Mouse (Mus musculus) G1E (cell line): ENCODE measurements around the gene Usp9x. TPM values are rescaled to one million over a fixed set of nuclear protein-coding genes. Genes with fewer than 3 reads are reported as not detected.

Experiments
- ATAC-seq: 2 replicates; pipeline ENCODE4 v1.8.0; 2016; ENCODE audit warnings: mild to moderate bottlenecking; ENCODE audit not compliant: insufficient number of reproducible peaks, poor library complexity, low FRiP score, severe bottlenecking; ENCODE audit errors: extremely low read depth
- DNase-seq: peaks from one replicate; pipeline ENCODE4 v3.0.0; 2012; ENCODE audit warnings: low spot score
- H3K27me3 ChIP-seq: 2 replicates; pipeline ENCODE4 v1.6.1; 2012; ENCODE audit warnings: mild to moderate bottlenecking, low read length, inconsistent platforms; ENCODE audit not compliant: insufficient read depth
- H3K36me3 ChIP-seq: replicated peaks from 2 replicates; pipeline ENCODE3; 2012; ENCODE audit warnings: mild to moderate bottlenecking, inconsistent platforms
- H3K4me1 ChIP-seq: 2 replicates; pipeline ENCODE4 v1.6.1; 2012; ENCODE audit warnings: low read depth, low read length, inconsistent platforms, mixed read lengths; ENCODE audit not compliant: insufficient read depth
- H3K4me3 ChIP-seq: 2 replicates; pipeline ENCODE4 v1.5.1; 2012; ENCODE audit warnings: low read depth, mild to moderate bottlenecking, inconsistent platforms, low read length, moderate library complexity, mixed read lengths
- H3K9me3 ChIP-seq: replicated peaks from 2 replicates; pipeline ENCODE4 v1.6.1; 2012; ENCODE audit warnings: inconsistent platforms
- CTCF ChIP-seq: IDR thresholded peaks from 2 replicates; pipeline ENCODE4 v1.5.1; 2012; ENCODE audit warnings: low read depth, low read length, inconsistent platforms, mixed read lengths
- GATA1 ChIP-seq: IDR thresholded peaks from 2 replicates; pipeline ENCODE4 v1.6.1; 2012; ENCODE audit warnings: borderline replicate concordance, low read length, inconsistent platforms, mixed read lengths
- GATA2 ChIP-seq: IDR thresholded peaks from 2 replicates; pipeline ENCODE4 v1.6.1; 2012; ENCODE audit warnings: low read depth, low read length, inconsistent platforms, borderline replicate concordance
- POLR2AphosphoS5 ChIP-seq: IDR thresholded peaks from 2 replicates; pipeline ENCODE4 v1.6.1; 2012; ENCODE audit warnings: low read depth, low read length, inconsistent platforms; ENCODE audit not compliant: insufficient replicate concordance
- TAL1 ChIP-seq: conservative IDR thresholded peaks from 2 replicates; pipeline ENCODE4 v1.6.1; 2012; ENCODE audit warnings: low read depth, low read length, inconsistent platforms, mixed read lengths
- polyA plus RNA-seq: library from polyadenylated mRNA; stranded (reverse); fragments of >175 nt; gene quantifications from 2 replicates; pipeline ENCODE4 v1.2.3, GENCODE M21; 2012
- total RNA-seq, 2 experiments: library from RNA; stranded (forward) in 1 of 2; stranded (reverse) in 1 of 2; fragments of 200-1000 nt in 1 of 2; fragments of >200 nt in 1 of 2; fragmentation: Nextera tagmentation in 1 of 2; gene quantifications; 2 replicates each; pipeline ENCODE4 v1.2.3; 2014 to 2017

The Usp9x gene
- total and polyA plus RNA-seq, 3 experiments, result 6.1 to 286 (median 173) TPM

- Histone ChIP-seq H3K4me1 (peaks cover 3% of the 10 kb centered on the region; the same call in 1 of the 2 replicates), H3K27me3 (no peaks in the 10 kb centered on the region), H3K4me3 (peak overlapping the region; percentile 82), H3K9me3 (no peaks in the 10 kb centered on the region), H3K36me3 (peaks cover 2% of the 10 kb centered on the region)
- peak; percentile 39 for DNase-seq
- no peak; the same call in 1 of the 2 replicates for TF ChIP-seq TAL1
- TF ChIP-seq GATA1, result no peak
- no peak for TF ChIP-seq GATA2
- TF ChIP-seq CTCF, result no peak
- no peak for TF ChIP-seq POLR2AphosphoS5
- ATAC-seq, result peak; percentile 57
Observed at GRCm38 (mm10) chrX:13070573-13071240, 591 bp upstream of the Usp9x start.

DNA sequence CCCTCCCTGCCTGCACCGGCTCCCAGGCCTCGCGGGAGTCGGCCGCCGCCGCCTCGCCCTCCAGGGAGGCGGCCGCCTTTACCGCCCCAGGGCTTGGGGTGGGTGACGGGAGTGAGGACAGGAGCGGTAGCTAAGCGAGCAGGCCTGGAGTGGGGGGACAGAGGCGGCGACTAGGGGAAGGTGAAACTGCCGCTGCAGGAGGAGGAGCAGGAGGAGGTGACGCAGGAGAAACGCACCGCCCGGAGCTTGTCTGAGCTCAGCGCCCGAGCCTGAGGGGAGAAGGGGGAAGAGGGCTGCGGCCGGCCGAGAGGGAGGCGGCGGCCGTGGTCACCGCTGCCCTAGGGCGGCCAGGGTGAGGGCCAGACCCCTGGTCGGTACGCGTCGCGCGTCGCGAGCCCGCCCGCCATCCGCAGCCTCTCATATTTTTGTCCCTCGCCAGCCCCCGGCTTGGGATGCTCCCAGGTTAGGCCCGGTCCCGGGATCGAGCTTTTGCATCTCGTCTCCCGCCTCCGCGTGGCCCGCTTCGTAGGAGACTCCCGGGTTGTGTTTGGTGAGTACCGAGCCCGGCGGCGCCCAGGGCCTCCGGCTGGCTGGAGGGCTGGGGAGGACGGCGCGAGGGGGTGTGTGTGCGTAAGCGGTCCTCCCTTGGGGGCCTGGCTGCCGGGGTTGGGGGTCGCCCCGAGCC lies 620 bp downstream of the Usp9x start:
- DNase-seq (peak; percentile 33), ATAC-seq (peak; percentile 38)
- TF ChIP-seq GATA2, result no peak
- TF ChIP-seq TAL1, result no peak
- TF ChIP-seq CTCF, result no peak
- no peak for TF ChIP-seq POLR2AphosphoS5
- TF ChIP-seq GATA1, result no peak
- Histone ChIP-seq H3K4me1 (peaks cover 3% of the 10 kb centered on the region; the same call in 1 of the 2 replicates), H3K27me3 (no peaks in the 10 kb centered on the region), H3K4me3 (peak overlapping the region; percentile 82), H3K9me3 (no peaks in the 10 kb centered on the region), H3K36me3 (peaks cover 4% of the 10 kb centered on the region)

- peaks cover 5% of the 10 kb centered on the region for H3K36me3 ChIP-seq
- peaks cover 3% of the 10 kb centered on the region; the same call in 1 of the 2 replicates for H3K4me1 ChIP-seq
- no peaks in the 10 kb centered on the region for H3K9me3 ChIP-seq
- DNase-seq (peak; percentile 15), ATAC-seq (no peak)
- peak overlapping the region; percentile 82 for H3K4me3 ChIP-seq
- TF ChIP-seq POLR2AphosphoS5, result no peak
- TF ChIP-seq GATA1, result no peak
- TF ChIP-seq CTCF, result no peak
- no peak for TF ChIP-seq TAL1
- TF ChIP-seq GATA2, result no peak
- H3K27me3 ChIP-seq, result no peaks in the 10 kb centered on the region
Observed at GRCm38 (mm10) chrX:13072461-13072982, 1.2 kb downstream of the Usp9x start.

DNA sequence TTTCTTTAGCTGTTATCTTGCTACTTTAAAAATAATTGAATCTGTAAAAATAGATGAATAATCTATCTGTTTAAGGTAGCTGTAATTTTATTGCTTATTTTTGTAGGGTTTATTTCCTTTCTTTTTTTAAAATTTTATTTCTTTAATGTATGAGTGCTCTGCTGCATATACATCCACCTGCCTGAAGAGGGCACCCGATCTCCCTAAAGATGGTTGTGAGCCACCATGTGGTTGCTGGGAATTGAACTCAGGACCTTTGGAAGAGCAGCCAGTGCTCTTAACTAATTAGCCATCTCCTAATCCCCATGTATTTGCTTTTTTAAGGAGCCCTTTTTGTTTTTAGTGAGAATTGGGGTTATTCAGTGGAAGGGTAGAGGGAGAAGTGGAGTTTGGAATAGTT lies 14.3 kb downstream of the Usp9x start:
- H3K4me3 ChIP-seq, result no peak overlapping the region
- DNase-seq (no peak), ATAC-seq (no peak)
- no peaks in the 10 kb centered on the region for H3K9me3 ChIP-seq
- no peaks in the 10 kb centered on the region for H3K4me1 ChIP-seq
- no peak for TF ChIP-seq POLR2AphosphoS5
- no peak for TF ChIP-seq GATA1
- TF ChIP-seq TAL1, result no peak
- TF ChIP-seq CTCF, result no peak
- no peak for TF ChIP-seq GATA2
- peaks cover 11% of the 10 kb centered on the region for H3K36me3 ChIP-seq
- no peaks in the 10 kb centered on the region for H3K27me3 ChIP-seq

DNA sequence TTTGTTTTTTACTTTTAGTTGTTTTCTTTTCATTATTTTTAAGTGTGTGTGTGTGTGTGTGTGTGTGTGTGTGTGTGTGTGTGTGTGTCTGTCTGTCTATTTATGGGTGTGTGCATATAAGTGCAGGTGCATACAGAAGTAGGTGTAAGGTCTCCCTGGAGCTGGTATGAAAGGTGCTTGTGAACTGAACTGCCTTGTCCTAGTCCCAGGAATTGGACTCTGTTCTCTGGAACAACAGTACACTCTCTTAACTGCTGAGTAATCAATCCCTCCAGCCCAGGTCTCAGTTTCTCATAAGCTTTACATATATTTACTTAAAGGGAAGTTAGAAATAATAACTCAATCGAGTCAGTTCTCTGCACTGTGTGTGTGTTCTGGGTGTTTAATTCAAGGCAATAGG lies 25.7 kb downstream of the Usp9x start:
- H3K27me3 ChIP-seq, result no peaks in the 10 kb centered on the region
- ATAC-seq, result no peak
- no peak overlapping the region for H3K4me3 ChIP-seq
- no peaks in the 10 kb centered on the region for H3K9me3 ChIP-seq
- no peak for TF ChIP-seq TAL1
- TF ChIP-seq CTCF, result no peak
- no peak for TF ChIP-seq GATA2
- no peak for TF ChIP-seq GATA1
- no peak for TF ChIP-seq POLR2AphosphoS5
- H3K36me3 ChIP-seq, result peaks cover 14% of the 10 kb centered on the region
- DNase-seq, result no peak
- H3K4me1 ChIP-seq, result no peaks in the 10 kb centered on the region

DNA sequence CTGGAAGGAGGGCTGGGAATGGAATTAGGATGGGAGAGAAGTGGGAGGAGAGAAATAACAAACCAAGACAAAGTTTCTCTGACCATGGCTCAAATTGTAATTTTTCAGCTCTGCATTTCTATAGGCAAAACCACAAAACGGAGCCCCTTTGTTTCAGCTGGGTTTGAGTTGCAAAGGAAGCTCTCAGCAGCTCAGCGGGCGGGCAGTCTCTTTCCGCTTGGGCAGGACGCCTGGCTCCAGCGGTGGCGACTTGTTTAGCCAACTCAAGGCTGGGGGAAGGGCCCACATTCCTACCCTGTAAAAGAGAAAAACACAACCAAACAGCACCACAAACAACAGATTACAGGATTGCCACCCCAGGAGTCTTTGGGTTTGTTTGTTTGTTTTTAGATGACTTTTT lies 135.2 kb downstream of the Usp9x start:
- DNase-seq, result no peak
- TF ChIP-seq POLR2AphosphoS5 (no peak), GATA2 (no peak), TAL1 (no peak), GATA1 (no peak), CTCF (no peak)

More for the DNA sequence above, 135.2 kb downstream of the Usp9x start:
- Histone ChIP-seq H3K36me3 (no peaks in the 10 kb centered on the region), H3K27me3 (no peaks in the 10 kb centered on the region), H3K9me3 (no peaks in the 10 kb centered on the region), H3K4me1 (peaks cover 6% of the 10 kb centered on the region), H3K4me3 (no peak overlapping the region)
- no peak for ATAC-seq
